Mouse (Mus musculus): Measurements from ENCODE around the gene Gm14692. TPM values are rescaled to one million over a fixed set of nuclear protein-coding genes. Genes with fewer than 3 reads are reported as not detected.
"Not testable (repeated sequence)": the region's sequence is repeated elsewhere in the genome, so short reads cannot be mapped to it uniquely, and the experiment has no call there.

The Gm14692 gene
- total RNA-seq (2014; rRNA removed; ENCODE audit: low replicate concordance) (not detected in 2 replicates), polyA plus RNA-seq (2015; fragmentation: Nextera tagmentation; extraction: Ambion mirVana) (not detected in 2 replicates)

DNA sequence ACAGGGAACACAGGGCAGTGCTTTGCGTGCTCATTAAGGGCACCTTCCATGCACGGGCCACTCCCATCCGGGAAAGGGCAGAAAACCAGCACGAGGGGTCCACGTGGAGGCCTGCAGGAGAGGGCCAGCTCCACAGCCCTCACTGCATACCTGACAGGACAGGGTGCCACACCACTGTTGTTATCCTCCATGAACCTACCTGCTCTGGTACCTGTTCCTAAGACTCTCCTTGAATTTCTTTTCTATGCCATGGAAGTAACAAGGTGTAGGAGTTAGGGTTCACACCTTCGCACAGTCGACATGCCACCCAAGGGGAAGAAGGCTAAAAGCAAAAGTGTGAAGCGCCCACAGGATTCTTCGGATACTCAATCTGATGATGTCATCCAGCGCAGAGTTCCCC, at the start of gene Gm14692:
TSS of gene Gm14692 (plus strand) at position 301 of the 400 bp plus-strand sequence.
- H3K27me3 ChIP-seq (ENCODE audit: control insufficient read depth, insufficient read depth, low read length); H3K9ac ChIP-seq (replicated peaks; ENCODE audit: low read depth, low read length); ATAC-seq (ENCODE audit: insufficient read depth, low read depth); H3K9me3 ChIP-seq (replicated peaks; ENCODE audit: control insufficient read depth, low read length); H3K36me3 ChIP-seq (replicated peaks; ENCODE audit: control insufficient read depth, insufficient read depth, low read length); H3K27ac ChIP-seq (ENCODE audit: low read depth); H3K4me2 ChIP-seq (ENCODE audit: low read depth, low read length); H3K4me1 ChIP-seq (ENCODE audit: control insufficient read depth, insufficient read depth); DNase-seq (ENCODE audit: low spot score); H3K4me3 ChIP-seq (ENCODE audit: low read depth, low read length): not testable (repeated sequence)
- WGBS: 90% methylated on average over 5 of the region's 10 CpGs

DNA sequence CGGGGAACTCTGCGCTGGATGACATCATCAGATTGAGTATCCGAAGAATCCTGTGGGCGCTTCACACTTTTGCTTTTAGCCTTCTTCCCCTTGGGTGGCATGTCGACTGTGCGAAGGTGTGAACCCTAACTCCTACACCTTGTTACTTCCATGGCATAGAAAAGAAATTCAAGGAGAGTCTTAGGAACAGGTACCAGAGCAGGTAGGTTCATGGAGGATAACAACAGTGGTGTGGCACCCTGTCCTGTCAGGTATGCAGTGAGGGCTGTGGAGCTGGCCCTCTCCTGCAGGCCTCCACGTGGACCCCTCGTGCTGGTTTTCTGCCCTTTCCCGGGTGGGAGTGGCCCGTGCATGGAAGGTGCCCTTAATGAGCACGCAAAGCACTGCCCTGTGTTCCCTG, 2.0 kb upstream of the Gm14692 start, which contains the start of gene Gm1140:
TSS of gene Gm1140 (minus strand) at position 101 of the 400 bp plus-strand sequence.
- 60% methylated on average over 1 of the region's 11 CpGs for WGBS

More for the DNA sequence above, 2.0 kb upstream of the Gm14692 start, which contains the start of gene Gm1140:
- not testable (repeated sequence) for H3K36me3 ChIP-seq (replicated peaks; ENCODE audit: control insufficient read depth, insufficient read depth, low read length); ATAC-seq (ENCODE audit: insufficient read depth, low read depth); H3K4me3 ChIP-seq (ENCODE audit: low read depth, low read length); H3K27ac ChIP-seq (ENCODE audit: low read depth); H3K4me1 ChIP-seq (ENCODE audit: control insufficient read depth, insufficient read depth); H3K9ac ChIP-seq (replicated peaks; ENCODE audit: low read depth, low read length); H3K4me2 ChIP-seq (ENCODE audit: low read depth, low read length); DNase-seq (ENCODE audit: low spot score); H3K27me3 ChIP-seq (ENCODE audit: control insufficient read depth, insufficient read depth, low read length); H3K9me3 ChIP-seq (replicated peaks; ENCODE audit: control insufficient read depth, low read length)

Other genes with a start within 250 kb of the Gm14692 start
- not detected in 2 replicates for gene Gm1140, start 2.1 kb upstream of the Gm14692 start, total RNA-seq (2014; rRNA removed; ENCODE audit: low replicate concordance)
- not detected in 2 replicates for gene Gm1140, start 2.1 kb upstream of the Gm14692 start, polyA plus RNA-seq (2015; fragmentation: Nextera tagmentation; extraction: Ambion mirVana)
- gene 4933436I01Rik, start 225.8 kb downstream of the Gm14692 start, total RNA-seq (2014; rRNA removed; ENCODE audit: low replicate concordance): not detected in 2 replicates
- gene 4933436I01Rik, start 225.8 kb downstream of the Gm14692 start, polyA plus RNA-seq (2015; fragmentation: Nextera tagmentation; extraction: Ambion mirVana): not detected in 2 replicates